Mouse (Mus musculus) heart, postnatal 0 days (tissue): ENCODE data around the gene Pdcd1lg2.

Experiments
- CTCF ChIP-seq: IDR thresholded peaks from 2 replicates; pipeline ENCODE4 v1.5.1; 2016; ENCODE audit warnings: antibody characterized with exemption, control low read depth, low read depth
- EP300 ChIP-seq: IDR thresholded peaks from 2 replicates; pipeline ENCODE4 v1.6.1; 2016; ENCODE audit warnings: antibody characterized with exemption, low read depth

GRCm38 (mm10) chr19:29482637-29483036 is 71.9 kb downstream of the Pdcd1lg2 start:
- TF ChIP-seq CTCF, result no peak
- no peak for TF ChIP-seq EP300
